Mouse (Mus musculus) lung, adult 2 months (tissue): ENCODE data around the gene Mroh3.

Experiments used
- CTCF ChIP-seq: fragments of 200-500 bp; IDR thresholded peaks from 2 replicates; pipeline ENCODE4 v1.5.1; 2011; ENCODE audit warnings: mild to moderate bottlenecking, low read length, control low read depth; ENCODE audit not compliant: insufficient read depth
- POLR2A ChIP-seq: fragments of 200-500 bp; IDR thresholded peaks from 2 replicates; pipeline ENCODE4 v1.6.1; 2011; ENCODE audit warnings: low read depth, mild to moderate bottlenecking, control low read depth, low read length, borderline replicate concordance; ENCODE audit errors: extremely low read depth

DNA sequence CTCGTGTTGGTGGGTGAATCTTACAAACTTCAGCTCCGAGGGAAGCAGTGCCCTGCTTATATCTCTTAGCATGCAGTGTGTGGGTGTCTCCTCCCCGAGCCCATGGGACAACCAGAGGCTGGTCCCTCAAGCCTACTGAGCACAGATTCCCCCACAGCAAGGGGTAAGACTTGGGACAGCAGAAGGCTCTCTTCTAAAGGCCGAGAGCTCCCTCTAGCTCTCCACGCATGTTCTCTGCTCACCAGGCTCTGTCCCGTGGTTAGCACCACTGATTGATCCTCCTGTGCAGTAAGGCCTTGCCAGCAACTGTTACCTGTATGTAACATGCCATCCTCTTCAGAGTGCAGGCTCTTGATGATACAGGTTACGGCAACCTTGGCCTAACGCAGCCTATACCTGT, 45.0 kb downstream of the Mroh3 start:
- TF ChIP-seq POLR2A = no peak
- peak; percentile 53 for TF ChIP-seq CTCF
